ENCODE assay signal across 8 mouse cellular contexts in genomic region chr2:71967855-71968254, GRCm38 (mm10).
"Had no signal": no experiment of that assay in that cellular context is flagged by ENCODE, and none has a peak within 500 bp of the region (broad histone marks: within the 10 kb centered on the region; RNA-seq: fewer than 3 reads in every experiment).

No protein-coding gene starts in this region.

- DNase-seq: liver, postnatal 0 days; lung, adult 2 months; lung, postnatal 14 days; lung, postnatal 36 days; right cerebral cortex, postnatal 14 days; thymus, adult 18-20 months; thymus, postnatal 14 days; thymus, postnatal 36 days had no signal
